Mouse (Mus musculus): Measurements from ENCODE around the gene Hipk2.
A peak's percentile ranks its signal among the peaks of the same experiment; 100 is the strongest.

The Hipk2 gene

DNA sequence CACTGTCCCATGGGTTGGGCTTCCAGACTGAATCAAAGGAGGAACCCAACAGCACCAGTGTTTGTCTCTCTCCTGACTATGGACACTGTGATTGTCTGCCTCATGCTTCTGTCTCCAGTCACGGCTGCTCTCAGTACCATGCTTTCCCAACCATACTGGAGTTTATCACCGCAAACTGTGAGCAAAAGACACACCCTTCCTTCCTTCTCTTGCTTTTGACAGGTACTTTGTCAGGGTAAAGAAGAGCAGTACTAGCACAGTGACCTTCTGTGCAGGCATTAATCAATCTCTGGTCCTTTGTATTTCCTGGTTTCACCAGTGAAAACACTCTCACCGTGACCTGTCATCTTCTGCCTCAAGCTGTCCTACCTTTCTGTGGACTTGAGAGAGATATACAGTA is 25.7 kb upstream of the Hipk2 start:
- no peak for DNase-seq

DNA sequence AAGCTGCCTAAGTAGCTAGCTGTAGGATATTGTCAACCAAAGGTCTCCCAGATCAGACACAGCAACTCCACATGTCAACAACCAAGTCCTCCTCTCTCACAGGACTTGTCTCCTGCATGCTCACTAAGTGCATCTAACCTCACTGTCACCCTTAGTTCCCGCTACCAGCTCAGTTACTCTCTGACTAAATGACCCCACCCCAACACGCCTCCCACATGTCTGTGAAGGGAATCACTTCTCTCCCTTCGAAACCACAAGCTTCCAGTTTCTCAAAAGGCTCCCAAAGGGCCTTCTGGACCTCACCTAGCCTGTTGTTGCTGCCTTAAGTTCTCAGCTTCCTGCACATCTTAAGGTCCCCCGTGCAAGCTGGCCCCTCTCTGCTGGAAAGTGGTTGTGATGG is 25.2 kb upstream of the Hipk2 start:
- DNase-seq = no peak

DNA sequence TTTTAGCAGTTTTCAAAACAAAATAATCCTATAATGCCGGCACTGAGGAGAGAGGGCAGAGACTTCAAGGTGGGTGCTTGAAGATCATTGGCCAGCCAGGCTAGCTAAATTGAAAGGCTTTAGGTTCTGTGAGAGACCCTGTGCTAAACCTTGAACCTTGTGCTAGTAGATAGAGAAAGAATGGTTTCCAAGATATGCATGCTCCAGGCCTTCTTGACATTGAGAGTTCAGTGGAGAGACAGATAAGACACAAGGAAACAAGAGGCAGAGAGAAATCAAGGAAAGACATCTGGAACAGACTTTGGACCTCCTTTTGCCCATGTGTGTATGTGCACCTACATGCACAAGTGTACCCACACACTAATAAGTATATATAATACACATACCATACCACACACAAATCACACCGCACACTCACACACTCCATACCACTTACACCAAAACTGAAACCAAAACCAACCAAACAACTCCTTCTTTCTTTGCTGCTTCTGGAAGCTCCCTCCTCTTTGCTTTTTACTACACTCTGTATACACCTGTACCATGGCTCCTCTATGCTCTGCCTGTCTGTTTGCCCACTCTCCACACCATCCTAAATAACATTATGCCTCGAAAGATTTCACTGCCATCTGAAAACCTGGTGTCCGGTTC is 24.6 kb upstream of the Hipk2 start:
- no peak for DNase-seq

DNA sequence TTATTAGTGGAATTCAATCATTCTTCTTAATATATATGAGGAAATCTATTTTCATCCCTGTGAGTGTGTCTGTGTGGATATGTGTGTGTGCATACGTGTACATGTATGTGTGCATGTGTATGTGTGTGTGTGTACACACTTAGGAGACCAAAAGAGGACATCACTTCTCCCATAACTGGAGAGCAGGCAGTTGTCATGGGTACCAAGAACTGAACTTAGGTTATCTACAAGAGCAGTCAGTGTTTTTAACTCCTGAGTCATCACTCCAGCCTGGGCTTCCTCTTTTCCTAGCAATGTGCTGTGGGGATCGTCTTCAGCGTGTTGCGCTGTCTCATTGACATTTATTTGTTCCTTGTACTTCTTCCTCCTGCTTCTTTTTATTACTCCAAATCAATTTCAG is 24.1 kb upstream of the Hipk2 start:
- DNase-seq = no peak

DNA sequence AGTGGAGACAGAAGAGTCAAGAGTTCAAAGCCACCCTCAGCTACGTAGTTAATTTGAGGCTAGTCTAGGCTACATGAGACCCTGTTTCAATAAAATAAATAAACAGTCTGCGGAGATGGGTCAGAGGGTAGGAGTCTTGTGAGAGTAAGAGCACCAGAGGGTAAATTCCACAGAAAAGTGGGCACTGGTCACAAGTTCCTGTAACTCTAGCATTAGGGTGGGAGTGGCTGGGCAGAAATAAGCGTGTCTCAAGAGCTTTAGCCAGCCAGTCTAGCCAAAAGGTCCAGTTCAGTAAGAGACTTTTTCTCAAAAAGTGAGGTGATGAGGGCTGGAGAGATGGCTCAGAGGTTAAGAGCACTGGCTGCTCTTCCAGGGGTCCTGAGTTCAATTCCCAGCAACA is 17.6 kb upstream of the Hipk2 start:
- no peak for DNase-seq

DNA sequence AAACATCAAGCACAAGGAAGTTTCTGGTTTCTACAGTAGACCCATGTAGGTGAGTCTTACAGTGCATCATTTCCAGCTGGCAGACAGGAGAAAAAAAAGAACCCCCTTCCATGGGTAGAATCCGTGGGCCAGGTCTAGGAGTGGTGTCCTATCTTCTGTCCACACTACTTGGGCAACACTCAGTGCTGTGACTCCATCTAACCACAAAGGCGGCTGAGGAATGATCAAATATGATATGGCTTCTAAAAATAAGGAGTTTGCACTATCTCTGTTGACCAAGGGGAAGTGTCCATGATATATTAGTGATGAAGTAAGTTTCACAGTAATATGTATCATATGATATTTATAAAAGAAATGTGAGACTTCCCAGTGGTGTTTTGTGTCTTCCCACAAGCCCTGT is 16.1 kb upstream of the Hipk2 start:
- DNase-seq = no peak

DNA sequence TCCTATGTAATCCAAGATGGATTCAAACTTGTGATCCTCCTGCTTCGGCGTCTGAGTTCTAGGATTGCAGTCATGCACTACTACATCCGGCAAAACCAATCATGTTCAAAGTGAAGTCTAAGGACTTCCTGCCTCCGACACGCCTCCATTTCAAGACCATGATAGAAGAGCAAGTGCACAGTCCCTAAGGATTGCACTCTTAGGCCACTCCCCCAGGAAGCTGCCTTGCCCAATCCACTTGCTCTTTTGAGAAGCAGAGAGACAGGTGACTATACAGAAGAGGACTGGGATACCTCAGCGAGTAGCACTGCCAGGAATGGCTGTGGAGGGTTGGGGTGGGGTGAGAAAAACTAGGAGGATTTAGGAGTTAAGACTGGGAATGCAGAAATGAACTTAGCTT is 13.2 kb upstream of the Hipk2 start:
- DNase-seq = no peak

DNA sequence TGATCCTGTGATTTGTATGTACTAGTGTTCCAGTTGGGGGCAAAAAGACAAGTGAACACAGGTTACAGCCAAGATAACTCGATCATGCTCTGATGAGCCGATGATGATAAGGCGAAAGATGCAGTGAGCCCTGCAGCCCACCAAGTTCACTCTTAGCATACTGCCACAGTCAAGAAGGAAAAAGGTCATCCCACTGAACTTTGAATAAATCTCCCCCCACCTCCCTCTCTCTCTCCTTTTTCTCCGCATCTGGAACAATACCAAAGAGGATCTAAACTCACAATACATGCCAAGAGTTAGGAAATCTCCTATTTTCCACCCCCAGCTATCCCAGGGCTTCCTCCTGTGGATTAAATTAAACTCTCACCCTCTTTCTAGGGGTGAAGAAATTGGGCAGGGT is 11.5 kb upstream of the Hipk2 start:
- DNase-seq = no peak

DNA sequence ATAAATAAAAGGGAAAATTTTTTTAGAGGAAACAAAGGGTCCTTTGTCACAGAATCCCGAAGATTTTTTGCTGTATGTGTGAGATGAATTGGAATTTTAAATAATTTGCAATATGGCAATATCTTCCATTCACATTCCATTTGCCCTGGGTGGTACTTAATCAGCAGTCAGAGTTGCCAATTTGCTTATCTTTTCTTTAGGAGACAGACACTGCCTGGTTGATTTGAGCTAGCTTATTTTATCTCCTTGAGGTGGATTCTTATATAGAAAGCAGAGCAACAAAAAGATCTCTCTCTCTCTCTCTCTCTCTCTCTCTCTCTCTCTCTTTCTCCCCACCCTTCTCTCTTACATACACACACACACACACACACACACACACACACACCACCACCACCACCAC is 9.2 kb upstream of the Hipk2 start:
- no peak for DNase-seq

DNA sequence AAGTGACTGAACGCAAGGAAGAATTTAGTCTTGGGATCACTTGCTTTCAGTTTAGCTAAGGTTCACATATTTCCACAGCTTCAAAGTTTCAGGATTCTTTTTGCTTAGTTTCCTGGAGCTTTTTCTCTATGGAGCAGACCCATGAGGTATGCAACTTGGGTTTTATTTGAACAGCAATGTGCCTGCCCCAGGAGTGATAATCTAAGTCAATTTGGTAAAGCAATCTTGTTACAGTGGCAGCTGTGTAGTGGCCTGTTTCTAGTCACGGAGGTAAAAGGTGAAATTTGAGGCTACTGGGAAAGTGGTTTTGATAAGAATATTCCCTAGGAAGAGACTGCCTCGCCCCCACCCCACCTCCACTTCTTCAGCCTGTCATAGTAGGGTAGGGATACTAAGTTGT is 8.5 kb upstream of the Hipk2 start:
- DNase-seq = no peak

DNA sequence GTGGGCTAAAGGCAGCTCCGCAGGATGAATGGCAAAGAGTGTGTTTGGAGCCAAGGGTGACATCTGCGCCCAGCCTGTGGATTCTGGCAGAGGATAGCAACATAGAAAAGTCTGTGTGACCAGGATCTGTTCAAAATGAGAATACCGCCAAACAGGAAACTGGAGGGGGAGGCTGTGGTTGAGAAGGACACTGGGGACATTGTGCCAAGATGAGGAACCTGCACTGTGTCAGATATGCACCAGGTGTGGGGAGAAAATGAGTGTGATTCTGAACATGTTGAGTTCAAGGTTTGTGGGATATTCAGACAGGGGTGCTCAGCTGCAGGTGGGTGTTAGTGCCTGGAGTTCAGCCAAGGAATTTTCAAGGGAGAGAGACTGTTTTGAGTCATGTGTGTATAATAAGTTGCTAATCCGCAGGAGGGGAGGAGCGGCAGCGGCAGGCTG is 6.8 kb upstream of the Hipk2 start:
- peak; percentile 20 for DNase-seq

DNA sequence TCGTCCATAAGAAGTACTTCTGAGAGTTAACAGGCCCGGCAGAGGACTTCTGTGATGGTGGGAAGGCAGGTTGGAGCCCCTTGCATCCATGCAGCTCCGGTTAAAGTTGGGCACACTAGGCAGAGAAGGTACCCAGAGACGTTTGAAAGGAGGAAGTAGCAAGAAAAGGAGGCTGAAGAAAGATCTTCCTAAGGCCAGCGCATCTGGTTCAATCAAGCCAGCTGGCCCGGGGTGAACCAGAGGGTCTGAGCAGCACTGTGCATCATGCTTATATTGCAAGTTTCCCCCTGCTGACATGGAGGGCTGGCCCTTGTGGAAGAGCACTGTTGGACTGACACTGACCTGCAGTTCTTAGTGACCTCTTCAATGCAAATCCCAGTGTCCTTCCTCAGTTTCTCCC is 6.0 kb upstream of the Hipk2 start:
- no peak for DNase-seq

DNA sequence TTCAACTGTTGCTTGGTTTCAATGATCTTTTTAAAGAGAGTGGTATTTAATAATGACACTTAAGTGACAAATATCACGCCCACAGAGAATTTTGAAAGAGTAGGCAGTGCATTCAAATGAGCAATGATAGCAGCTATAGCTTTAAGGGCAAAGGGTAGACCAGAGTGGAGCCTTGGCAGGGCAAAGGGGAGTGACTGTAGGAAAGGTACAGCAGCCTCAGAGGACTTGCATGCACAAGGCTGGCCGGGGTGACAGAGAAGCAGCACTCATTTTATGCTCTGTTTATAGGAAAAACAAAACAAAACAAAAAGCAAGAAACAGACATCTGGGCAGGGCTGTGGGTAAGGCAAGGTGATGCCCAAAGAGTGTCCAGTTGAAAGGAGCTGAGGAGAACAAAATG is 5.5 kb upstream of the Hipk2 start:
- no peak for DNase-seq

DNA sequence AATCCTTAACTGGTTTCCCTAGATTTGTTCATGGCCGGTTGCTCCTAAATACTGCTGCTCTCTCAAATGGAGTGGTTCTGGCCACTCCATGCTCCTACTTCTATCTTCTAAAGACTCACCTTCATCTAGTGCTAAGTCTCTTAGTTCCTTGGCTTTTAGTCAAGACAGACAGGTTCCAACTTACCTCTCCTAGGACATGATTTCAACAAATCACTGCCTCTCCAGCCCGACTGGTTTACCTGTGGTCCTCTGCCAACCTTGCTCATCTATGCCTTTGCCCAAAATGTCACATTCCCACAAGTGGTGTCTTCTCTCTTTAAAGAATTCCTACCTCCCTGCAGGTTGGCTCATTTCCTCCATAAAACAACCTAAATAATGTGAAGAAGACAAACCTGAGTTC is 1.7 kb upstream of the Hipk2 start:
- DNase-seq = no peak

DNA sequence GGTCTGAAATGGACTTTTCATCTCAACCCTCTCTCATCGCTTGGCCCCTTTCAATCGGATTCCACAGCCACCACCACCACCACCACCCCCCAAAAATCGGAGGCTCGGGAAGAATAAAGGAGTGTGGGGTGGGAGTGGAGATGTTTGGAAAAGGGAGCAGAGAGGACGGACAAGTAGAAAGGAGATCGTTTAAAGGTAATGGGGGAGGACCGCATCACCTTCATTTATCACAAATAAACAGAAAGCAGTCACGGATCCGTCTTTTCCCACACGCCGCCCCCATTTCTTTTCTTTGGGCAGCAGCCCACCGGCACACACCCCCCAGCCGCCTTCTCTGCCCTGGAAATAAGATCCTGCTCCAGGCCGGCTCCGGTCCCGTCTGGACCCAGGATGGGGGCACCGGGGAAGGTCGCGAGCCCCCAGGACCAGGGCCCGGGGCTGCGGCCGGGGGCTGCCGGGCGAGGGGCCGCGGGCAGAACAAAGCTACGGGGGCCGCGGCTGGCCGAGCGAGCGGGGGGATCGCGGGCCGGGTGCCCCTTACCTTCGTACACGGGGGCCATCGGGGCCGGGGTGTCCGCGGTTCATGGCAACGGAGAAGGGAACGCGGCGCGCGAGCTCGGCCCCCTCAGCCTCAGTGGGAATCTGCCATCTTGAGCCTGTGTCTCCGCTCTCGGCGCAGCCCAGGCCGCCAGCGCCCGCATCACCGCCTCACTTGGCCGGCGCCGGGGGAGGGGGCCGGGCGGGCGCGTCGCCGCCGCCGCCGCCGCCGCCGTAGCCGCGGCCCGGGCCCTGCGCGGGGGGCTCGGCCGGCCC is 501 bp downstream of the Hipk2 start, which contains the start of gene Tbxas1:
Tbxas1 (plus strand) TSS at position 147 of the 813 bp plus-strand sequence.
- peak; percentile 66 for DNase-seq

DNA sequence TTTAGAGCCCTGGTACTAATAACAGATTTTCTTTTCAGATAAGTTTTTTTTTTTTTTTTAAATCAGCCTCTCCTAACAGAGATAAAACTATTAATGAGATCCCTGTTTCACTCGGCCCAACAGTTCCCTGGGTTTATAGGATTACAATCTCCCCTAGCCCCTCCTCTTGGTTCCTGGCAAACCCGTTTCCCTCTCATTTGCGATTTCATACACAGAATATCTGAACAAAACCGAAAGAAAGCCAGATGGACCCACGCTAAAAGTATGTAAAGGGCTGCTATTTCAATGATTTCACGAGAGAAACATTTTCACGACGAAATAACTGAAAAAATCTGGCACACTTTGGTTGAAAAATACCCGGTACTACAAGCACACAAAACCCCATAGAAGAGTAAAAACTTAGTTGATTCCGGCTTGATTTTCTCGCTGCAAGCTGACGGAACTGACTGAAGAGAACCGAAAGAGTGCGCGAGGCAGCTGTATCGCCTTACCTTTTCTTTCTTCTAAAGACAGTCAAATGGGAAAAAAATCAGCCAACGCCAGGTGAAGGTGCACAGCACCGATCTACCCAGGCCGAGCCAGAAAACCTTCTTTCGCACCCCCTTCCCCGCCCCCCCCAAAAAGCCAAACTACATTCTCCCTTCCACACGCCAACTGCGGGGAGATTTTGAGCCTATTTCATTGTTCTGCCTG is 1.3 kb downstream of the Hipk2 start:
- peak; percentile 22 for DNase-seq

DNA sequence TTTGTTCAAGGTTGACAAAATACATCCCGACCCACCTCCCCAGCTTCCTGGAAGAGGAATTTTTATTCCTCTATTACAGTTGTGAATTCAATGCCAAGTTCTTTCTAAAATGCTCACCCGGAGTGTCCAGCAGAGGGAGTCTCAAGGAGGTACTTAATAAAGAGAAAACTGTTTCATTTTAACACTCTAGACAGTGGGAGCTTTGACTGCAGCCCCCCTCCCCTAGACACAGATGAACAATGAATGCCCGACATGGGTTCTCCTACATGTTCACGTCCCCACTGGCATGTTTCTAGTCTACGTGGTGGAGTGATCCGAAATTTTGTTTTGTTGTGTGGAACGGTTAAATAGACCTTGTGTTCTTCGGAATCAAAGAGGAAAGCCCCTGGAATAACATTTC is 1.9 kb downstream of the Hipk2 start:
- peak; percentile 84 for DNase-seq

DNA sequence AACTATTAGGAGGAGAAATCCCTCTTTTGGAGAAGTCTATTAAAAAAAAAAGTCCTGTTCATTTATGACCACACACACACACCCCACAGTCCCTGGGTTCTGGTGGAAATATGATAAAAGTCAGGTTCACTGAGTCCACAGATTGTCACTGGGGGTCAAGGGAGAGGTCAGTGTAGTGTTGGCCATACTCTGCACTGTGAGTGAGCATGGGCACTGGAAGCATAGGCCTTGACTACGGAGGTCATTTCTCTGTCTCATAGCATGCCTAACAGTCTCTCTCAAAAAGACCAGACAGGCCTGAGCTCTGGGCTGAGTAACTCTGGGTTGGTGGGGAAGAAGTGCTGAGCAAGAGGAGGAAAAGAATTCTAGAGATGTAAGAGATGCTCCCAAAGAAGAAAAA is 2.6 kb downstream of the Hipk2 start:
- no peak for DNase-seq

DNA sequence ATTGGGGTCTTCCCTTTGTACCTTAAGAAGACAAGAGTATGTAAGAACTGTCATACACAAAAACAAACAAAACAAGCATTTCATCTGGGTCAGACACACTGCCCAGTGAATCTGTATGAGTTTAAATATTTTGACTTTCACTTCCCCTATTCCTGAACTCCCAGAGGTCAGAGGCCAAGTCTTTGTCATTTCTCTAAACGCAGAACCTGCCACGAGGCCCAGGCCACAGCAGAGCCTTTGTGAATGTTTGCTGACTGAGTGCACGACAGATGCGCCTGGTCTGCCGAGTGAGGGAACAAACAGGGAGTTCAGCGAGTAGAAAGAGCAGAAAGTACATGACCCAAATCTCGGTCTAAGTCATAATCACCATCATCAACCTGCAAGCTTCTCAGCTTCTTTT is 4.9 kb downstream of the Hipk2 start:
- peak; percentile 19 for DNase-seq

DNA sequence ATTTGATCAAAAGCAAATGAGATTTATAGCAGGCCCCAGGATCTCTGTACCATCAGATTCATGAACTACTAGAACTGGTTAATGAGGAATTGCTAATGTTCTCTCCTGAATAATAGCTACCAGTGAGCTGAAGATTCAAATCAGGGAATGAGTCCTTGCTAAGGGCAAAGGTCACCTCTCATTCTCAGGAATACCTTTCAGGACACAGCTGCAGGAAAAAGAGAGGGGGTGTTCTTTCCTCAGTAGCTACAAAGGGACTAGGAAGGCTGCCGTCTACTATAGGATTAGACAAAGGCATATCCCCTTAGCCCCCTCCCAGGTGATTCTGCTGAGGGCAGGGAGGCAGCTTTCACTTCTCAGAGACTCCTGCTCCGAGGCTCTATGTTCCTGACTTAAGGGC is 5.9 kb downstream of the Hipk2 start:
- DNase-seq = no peak

DNA sequence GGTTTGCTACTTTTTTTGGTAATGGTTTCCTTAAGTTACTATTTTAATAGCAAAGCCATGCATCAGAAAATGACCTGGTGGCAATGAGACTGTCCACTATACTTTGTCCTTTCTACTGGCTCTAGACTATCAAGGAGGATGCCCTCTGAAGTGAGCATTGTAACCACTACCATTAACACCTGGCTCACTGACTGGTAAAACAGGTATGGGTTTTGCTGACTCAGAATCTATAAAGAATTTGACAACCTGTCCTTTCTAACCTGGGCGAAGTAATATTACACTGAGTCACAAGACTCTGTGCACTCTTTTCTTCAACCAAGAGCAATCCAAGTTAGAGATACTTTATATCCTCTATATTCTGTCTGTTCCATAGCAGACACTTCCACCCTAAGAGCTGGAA is 7.0 kb downstream of the Hipk2 start:
- DNase-seq = no peak

DNA sequence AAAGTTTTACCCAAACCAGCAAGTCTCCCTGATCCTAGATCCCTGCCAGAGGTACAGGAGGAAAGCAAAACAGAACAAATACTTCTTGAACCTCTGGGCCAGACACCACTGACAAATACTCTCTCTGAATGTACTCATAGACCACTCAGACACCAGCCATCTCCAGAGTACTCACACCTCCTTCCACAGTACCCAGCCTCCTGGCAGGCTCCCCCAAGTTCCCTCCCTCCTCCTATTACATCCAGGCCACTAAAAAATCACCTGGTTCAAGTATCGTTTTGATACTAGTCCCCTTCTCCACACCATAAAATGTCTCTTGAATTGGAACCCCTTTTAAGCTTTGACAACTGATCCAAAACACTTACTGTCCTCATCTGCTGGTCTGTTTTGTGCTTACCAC is 8.7 kb downstream of the Hipk2 start:
- DNase-seq = no peak

DNA sequence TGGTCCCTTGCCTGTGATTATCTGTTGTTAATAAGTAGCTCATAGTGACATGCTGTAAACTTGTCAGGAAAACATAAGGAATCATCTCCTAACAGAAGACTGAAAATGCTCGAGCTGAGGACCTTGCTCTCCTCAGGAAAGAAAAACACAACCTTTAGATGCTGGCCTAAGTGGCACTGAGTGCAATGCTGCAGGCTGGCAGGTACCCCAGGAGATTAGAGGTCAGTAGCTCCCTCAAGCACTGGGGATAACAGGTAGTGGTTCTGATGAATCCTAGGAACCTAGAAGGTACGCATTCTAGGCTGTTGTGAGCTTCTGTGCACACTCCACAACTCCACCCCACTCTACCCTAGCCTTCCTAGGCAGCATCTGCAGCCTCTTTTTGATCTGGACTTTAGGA is 9.2 kb downstream of the Hipk2 start:
- DNase-seq = no peak

DNA sequence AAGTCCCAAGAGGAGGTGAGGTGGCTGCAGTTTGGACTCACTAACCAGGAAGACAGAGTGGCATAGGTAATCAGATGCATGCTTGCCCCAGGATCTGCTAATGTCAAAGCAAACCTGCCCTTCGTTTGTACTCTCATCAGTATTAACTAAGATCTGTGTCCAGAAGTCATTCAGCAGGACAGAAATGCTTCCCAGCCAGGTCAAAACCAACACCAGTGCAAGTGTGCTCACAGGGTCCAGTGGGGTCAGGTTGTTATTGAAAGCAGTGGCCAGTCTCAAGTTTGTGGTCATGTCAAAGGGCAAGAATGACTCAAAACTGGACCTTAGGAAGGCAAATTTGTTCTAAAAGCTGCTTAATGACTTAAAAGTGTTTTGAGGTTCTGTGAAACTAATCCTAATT is 9.6 kb downstream of the Hipk2 start:
- no peak for DNase-seq
